Mouse (Mus musculus) hindbrain, embryonic 16.5 days (tissue): ENCODE measurements around the gene Cdk5. TPM values are rescaled to one million over a fixed set of nuclear protein-coding genes. Genes with fewer than 3 reads are reported as not detected.
"Not testable (repeated sequence)": the region's sequence is repeated elsewhere in the genome, so short reads cannot be mapped to it uniquely, and the experiment has no call there.

Experiments
- ATAC-seq: fragments of 200-750 bp; cut with Nextera tagmentation; 2 replicates; pipeline ENCODE4 v1.8.0; 2017; ENCODE audit warnings: moderate TSS enrichment, moderate library complexity
- H3K27ac ChIP-seq: fragments of 300-500 bp; sonication (generic); 2 replicates; pipeline ENCODE4 v1.5.1; 2014; ENCODE audit warnings: low read depth, mild to moderate bottlenecking, control low read depth, low read length, moderate library complexity
- H3K27me3 ChIP-seq: fragments of 300-500 bp; sonication (generic); replicated peaks from 2 replicates; pipeline ENCODE4 v1.6.1; 2014; ENCODE audit warnings: low read length; ENCODE audit not compliant: control insufficient read depth, insufficient read depth
- H3K36me3 ChIP-seq: fragments of 300-500 bp; sonication (generic); 2 replicates; pipeline ENCODE4 v1.6.1; 2014; ENCODE audit warnings: mild to moderate bottlenecking, low read length, moderate library complexity, mixed read lengths; ENCODE audit not compliant: control insufficient read depth, insufficient read depth
- H3K4me1 ChIP-seq: fragments of 300-500 bp; sonication (generic); 2 replicates; pipeline ENCODE4 v1.6.1; 2014; ENCODE audit warnings: low read depth, low read length; ENCODE audit not compliant: control insufficient read depth, insufficient read depth
- H3K4me2 ChIP-seq: fragments of 300-500 bp; sonication (generic); 2 replicates; pipeline ENCODE4 v1.6.1; 2014; ENCODE audit warnings: mild to moderate bottlenecking, low read length, control low read depth, moderate library complexity
- H3K4me3 ChIP-seq: fragments of 300-500 bp; sonication (generic); 2 replicates; pipeline ENCODE4 v1.5.1; 2014; ENCODE audit warnings: mild to moderate bottlenecking, low read length, control low read depth, moderate library complexity
- H3K9ac ChIP-seq: fragments of 300-500 bp; sonication (generic); 2 replicates; pipeline ENCODE4 v1.6.1; 2014; ENCODE audit warnings: low read depth, mild to moderate bottlenecking, control low read depth, low read length, moderate library complexity
- H3K9me3 ChIP-seq: fragments of 300-500 bp; sonication (generic); 2 replicates; pipeline ENCODE4 v1.6.1; 2014; ENCODE audit warnings: mild to moderate bottlenecking, low read length, moderate library complexity; ENCODE audit not compliant: control insufficient read depth
- WGBS: fragments of 180-500 bp; shearing (Covaris S2); extraction: QIAGEN DNeasy Blood & Tissue Kit; methylation state at CpG from one replicate; pipeline ENCODE4 v1.1.7; 2014; 5-methylcytosine and 5-hydroxymethylcytosine counted together
- polyA plus RNA-seq: library from polyadenylated mRNA; unstranded; fragments of >200 nt; fragmentation: Nextera tagmentation; extraction: Ambion mirVana; gene quantifications from 2 replicates; pipeline ENCODE4 v1.2.1, GENCODE M21; 2015

Cdk5 gene
- polyA plus RNA-seq, 1 experiment from 2014 or later, result 140 TPM

GRCm38 (mm10) chr5:24408651-24409050 lies 14.7 kb downstream of the Cdk5 start:
- no peak for ATAC-seq
- Histone ChIP-seq H3K27ac (no peak overlapping the region), H3K9me3 (no peaks in the 10 kb centered on the region), H3K36me3 (no peaks in the 10 kb centered on the region; the same call in 1 of the 2 replicates), H3K4me1 (no peaks in the 10 kb centered on the region), H3K4me3 (no peak overlapping the region), H3K27me3 (no peaks in the 10 kb centered on the region), H3K4me2 (no peak overlapping the region), H3K9ac (no peak overlapping the region)
- WGBS, result 85% methylated on average over 13 of the region's 13 CpGs

GRCm38 (mm10) chr5:24405389-24405876 lies 17.9 kb downstream of the Cdk5 start:
- peaks cover 4% of the 10 kb centered on the region for H3K36me3 ChIP-seq
- no peak for ATAC-seq
- H3K4me1 ChIP-seq, result no peaks in the 10 kb centered on the region; the same call in 1 of the 2 replicates
- H3K27ac ChIP-seq, result no peak overlapping the region
- no peak overlapping the region for H3K9ac ChIP-seq
- 67% methylated on average over 3 of the region's 3 CpGs for WGBS
- no peaks in the 10 kb centered on the region for H3K9me3 ChIP-seq
- H3K4me2 ChIP-seq, result no peak overlapping the region
- no peak overlapping the region for H3K4me3 ChIP-seq
- H3K27me3 ChIP-seq, result no peaks in the 10 kb centered on the region

GRCm38 (mm10) chr5:24404594-24405360 lies 18.6 kb downstream of the Cdk5 start:
- Histone ChIP-seq H3K36me3 (peaks cover 4% of the 10 kb centered on the region), H3K4me3 (no peak overlapping the region)
- WGBS, result 86% methylated on average over 6 of the region's 6 CpGs

GRCm38 (mm10) chr5:24401969-24402368 lies 21.4 kb downstream of the Cdk5 start:
- ATAC-seq, result peak; percentile 70
- 51% methylated on average over 9 of the region's 9 CpGs for WGBS
- H3K27ac ChIP-seq, result no peak overlapping the region
- H3K4me1 ChIP-seq, result no peaks in the 10 kb centered on the region; the same call in 1 of the 2 replicates
- no peak overlapping the region for H3K4me2 ChIP-seq
- no peaks in the 10 kb centered on the region for H3K9me3 ChIP-seq
- H3K4me3 ChIP-seq, result no peak overlapping the region
- no peak overlapping the region for H3K9ac ChIP-seq
- H3K27me3 ChIP-seq, result no peaks in the 10 kb centered on the region
- peaks cover 4% of the 10 kb centered on the region for H3K36me3 ChIP-seq

More at GRCm38 (mm10) chr5:24404594-24405360, 18.6 kb downstream of the Cdk5 start:
- H3K27me3 ChIP-seq, result no peaks in the 10 kb centered on the region
- no peak overlapping the region for H3K4me2 ChIP-seq
- H3K9ac ChIP-seq, result no peak overlapping the region
- no peak for ATAC-seq
- no peak overlapping the region for H3K27ac ChIP-seq
- H3K4me1 ChIP-seq, result no peaks in the 10 kb centered on the region; the same call in 1 of the 2 replicates
- no peaks in the 10 kb centered on the region for H3K9me3 ChIP-seq

- no peak for ATAC-seq
- H3K27ac ChIP-seq, result no peak overlapping the region
- WGBS, result 88% methylated on average over 5 of the region's 5 CpGs
- no peak overlapping the region for H3K9ac ChIP-seq
- H3K9me3 ChIP-seq, result no peaks in the 10 kb centered on the region
- H3K27me3 ChIP-seq, result no peaks in the 10 kb centered on the region
- no peaks in the 10 kb centered on the region; the same call in 1 of the 2 replicates for H3K4me1 ChIP-seq
- H3K4me2 ChIP-seq, result no peak overlapping the region
- no peak overlapping the region for H3K4me3 ChIP-seq
- peaks cover 4% of the 10 kb centered on the region for H3K36me3 ChIP-seq
Observed at GRCm38 (mm10) chr5:24400911-24401605, 22.3 kb downstream of the Cdk5 start.

- WGBS, result 82% methylated on average over 11 of the region's 11 CpGs
- Histone ChIP-seq H3K4me3 (no peak overlapping the region), H3K9me3 (no peaks in the 10 kb centered on the region), H3K4me2 (no peak overlapping the region), H3K27ac (no peak overlapping the region), H3K27me3 (no peaks in the 10 kb centered on the region), H3K4me1 (no peaks in the 10 kb centered on the region; the same call in 1 of the 2 replicates), H3K9ac (no peak overlapping the region), H3K36me3 (peaks cover 4% of the 10 kb centered on the region)
- no peak for ATAC-seq
Observed at GRCm38 (mm10) chr5:24400362-24400761, 23.0 kb downstream of the Cdk5 start.

DNA sequence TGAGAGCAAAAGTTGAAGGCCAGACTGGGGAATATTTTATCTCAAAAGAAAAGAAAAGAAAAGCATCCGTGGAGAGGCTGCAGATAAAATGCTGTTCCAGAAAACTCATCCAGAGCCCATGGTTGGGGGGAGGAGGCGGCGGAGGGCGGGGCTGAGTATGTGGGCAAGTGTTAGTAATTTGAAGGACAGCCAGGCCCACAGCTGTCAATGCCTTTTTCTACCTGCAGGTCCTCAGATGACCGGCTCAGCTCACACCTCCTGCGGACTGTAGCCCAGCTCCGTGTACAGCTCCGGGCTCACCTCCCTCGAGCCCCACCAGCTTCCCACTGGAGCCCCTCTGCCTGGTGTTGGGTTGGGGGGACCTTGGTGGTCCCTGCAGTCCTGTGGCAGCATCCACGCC lies 23.6 kb downstream of the Cdk5 start:
- ATAC-seq, result no peak
- H3K27me3 ChIP-seq, result no peaks in the 10 kb centered on the region
- H3K27ac ChIP-seq, result no peak overlapping the region
- H3K4me2 ChIP-seq, result no peak overlapping the region
- no peak overlapping the region for H3K4me3 ChIP-seq
- H3K9me3 ChIP-seq, result no peaks in the 10 kb centered on the region
- H3K4me1 ChIP-seq, result no peaks in the 10 kb centered on the region; the same call in 1 of the 2 replicates
- peaks cover 4% of the 10 kb centered on the region for H3K36me3 ChIP-seq
- 93% methylated on average over 10 of the region's 10 CpGs for WGBS
- no peak overlapping the region for H3K9ac ChIP-seq

DNA sequence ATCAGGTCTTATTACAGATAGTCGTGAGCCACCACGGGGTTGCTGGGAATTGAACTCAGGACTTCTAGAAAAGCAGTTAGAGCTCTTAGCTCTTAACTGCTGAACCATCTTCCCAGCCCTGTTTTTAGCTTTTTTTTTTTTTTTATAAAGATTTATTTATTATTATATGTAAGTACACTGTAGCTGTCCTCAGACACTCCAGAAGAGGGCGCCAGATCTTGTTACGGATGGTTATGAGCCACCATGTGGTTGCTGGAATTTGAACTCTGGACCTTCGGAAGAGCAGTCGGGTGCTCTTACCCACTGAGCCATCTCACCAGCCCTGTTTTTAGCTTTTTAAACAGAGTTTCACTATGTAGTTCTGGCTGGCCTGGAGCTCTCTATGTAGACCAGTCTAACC lies 27.1 kb downstream of the Cdk5 start:
- ATAC-seq, H3K4me3 ChIP-seq, H3K9me3 ChIP-seq, H3K36me3 ChIP-seq, H3K27ac ChIP-seq, H3K4me1 ChIP-seq, H3K4me2 ChIP-seq, H3K27me3 ChIP-seq, H3K9ac ChIP-seq: not testable (repeated sequence)
- 90% methylated on average over 6 of the region's 6 CpGs for WGBS
